Mouse (Mus musculus): ENCODE results near the gene Atxn1. TPM values are rescaled to one million over a fixed set of nuclear protein-coding genes. Genes with fewer than 3 reads are reported as not detected.

Gene Atxn1
- total RNA-seq, 2 experiments from 2014 or later: 117 to 121 TPM

GRCm38 (mm10) chr13:45866615-45867245 lies 98.1 kb downstream of the Atxn1 start:
- no peak for DNase-seq (ENCODE audit: low spot score in 2 of 2)

DNA sequence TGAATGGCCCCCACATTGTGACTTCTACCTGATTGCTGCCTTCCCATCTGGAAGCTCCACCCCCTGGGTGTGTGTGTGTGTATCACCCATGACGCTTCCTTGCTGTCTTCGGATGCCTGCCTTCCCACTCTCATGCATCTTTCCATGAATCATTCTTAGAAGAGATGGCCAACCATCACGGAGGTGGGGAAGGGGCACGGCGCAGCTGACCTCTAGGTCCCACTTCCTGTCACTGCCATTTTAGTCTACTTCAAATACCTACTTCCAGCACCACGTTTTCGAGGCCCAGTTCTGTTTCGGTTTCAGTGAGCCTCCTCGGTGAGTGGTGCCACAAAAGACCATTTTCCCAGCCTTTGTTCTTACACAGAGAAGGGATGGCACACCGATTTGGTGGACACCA lies 99.2 kb downstream of the Atxn1 start:
- no peak for DNase-seq (ENCODE audit: low spot score in 2 of 2)

DNA sequence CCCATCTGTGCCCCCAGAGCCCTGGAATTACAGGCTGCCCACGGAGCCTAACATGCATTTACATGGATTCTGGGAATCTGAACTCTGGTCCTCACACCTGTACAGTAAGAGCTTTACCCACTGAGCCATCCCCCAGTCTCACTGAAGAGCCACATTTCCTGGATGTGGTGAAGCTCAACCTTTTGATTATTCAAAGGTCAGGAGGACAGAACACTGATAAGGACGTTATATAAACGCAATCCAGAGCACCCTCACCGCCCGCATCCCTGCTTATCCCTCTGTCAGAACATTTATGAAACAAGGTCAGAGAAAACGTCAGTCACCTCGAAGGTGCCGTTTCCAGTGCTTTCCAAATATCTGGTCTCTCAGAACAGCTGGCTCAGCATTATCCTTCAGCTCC lies 101.0 kb downstream of the Atxn1 start:
- no peak for DNase-seq (ENCODE audit: low spot score in 2 of 2)

DNA sequence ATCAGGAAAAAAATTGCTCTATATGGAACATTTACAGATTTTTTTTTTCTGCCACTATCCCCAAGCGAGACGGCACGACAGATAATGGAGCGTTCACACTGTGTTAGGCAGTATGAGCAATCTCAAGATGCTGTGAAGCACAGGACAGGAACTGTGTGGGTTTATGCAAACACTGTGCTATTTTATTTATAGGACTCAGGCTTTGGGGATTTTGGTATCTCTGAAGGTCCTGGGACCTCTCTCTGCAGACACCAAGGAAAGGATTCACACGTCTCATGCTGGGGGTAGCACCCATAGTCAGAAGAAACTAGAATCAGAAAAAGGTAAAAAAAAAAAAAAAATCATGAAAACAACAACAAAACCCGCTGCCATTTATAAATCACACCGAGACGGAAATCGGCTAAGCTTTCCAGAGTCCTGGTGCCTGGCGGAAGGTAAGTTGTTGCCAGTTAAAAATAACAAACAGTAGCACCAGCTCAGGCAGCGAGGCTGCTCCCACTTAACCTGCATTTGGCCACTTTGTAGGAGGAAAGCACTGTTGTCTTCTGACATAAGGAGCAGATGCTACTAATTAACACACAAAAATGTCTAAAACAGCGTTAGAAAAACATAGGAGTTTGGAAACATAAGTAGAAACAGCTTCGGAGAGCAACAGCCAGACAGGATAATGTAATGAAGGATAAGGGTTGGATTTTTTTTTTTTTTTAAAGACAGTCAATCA lies 102.8 kb downstream of the Atxn1 start:
- no peak for DNase-seq (ENCODE audit: low spot score in 2 of 2)

DNA sequence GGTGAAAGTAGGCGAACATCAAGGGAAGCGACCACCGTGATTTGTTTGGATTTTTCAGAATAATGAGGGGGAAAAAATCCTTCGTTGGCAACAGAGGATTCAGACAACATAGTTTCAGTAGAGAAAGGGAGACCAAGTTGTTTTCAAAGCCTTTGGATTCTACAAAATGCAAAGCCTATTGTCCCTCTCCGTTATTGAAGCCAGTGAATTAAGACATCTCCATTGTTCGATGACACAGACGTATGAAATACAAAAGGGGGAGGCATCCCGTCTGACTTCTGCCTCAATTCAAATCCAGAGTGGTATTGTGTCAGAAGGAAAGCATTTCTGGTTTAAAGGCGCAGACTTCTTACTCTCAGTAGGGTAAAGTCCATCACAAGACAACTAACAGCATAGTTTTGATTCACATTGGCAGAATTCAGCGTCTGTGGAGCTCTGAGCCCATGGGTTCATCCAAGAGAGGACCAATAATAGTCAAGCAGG lies 103.7 kb downstream of the Atxn1 start:
- no peak for DNase-seq (ENCODE audit: low spot score in 2 of 2)

DNA sequence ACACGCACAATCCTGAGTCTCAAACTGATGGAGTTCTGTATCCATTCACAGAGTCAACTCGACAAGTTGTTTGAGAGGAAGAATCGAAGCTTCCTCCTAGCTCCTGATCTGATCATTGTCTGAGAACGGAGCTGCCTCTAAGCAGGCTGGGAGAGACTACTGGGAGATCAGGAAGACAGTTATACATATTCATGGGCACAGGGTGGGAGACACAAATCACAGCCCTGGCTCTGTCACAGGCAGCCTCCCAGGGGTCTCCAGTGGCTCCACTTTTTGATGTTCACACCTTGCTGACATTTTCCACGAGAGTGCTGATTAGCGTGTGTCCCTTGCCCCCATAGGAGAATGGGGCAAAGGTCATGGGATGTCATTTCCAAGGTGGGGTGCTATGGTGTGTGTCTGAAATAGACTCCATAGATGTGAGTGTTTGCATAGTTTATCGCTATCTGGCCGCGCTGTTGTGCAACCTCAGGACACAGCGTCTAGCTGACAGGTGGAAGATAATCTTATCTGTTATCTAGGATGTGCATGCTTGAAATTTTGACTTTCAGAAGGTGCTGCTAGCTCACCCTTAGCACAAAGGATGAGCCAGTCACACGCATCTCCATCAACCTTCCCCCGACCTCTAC lies 105.6 kb downstream of the Atxn1 start:
- DNase-seq (ENCODE audit: low spot score in 2 of 2): no peak

- DNase-seq (ENCODE audit: low spot score in 2 of 2): no peak
These were observed 107.4 kb downstream of the Atxn1 start for GRCm38 (mm10) chr13:45857416-45857815.

GRCm38 (mm10) chr13:45854531-45854930 lies 110.3 kb downstream of the Atxn1 start:
- DNase-seq (ENCODE audit: low spot score in 2 of 2): no peak

DNA sequence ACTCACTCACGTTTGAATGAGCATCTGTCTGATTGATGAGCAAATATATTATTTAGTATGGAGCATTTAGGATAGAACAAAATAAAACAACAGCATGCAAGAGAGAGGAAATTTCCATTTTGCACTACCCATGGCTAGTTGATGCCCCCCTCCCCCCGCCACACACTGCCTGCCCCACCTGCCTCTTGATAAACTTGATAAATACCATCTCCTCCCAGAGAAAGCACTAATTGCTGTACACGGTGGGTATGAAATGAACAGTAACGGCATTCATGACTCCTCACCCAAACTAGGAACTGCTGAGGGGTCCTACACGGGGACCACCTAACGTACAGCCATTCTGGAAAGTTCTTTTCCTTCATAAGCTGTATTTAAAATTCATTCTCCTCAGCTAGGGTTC lies 111.1 kb downstream of the Atxn1 start:
- no peak for DNase-seq (ENCODE audit: low spot score in 2 of 2)

DNA sequence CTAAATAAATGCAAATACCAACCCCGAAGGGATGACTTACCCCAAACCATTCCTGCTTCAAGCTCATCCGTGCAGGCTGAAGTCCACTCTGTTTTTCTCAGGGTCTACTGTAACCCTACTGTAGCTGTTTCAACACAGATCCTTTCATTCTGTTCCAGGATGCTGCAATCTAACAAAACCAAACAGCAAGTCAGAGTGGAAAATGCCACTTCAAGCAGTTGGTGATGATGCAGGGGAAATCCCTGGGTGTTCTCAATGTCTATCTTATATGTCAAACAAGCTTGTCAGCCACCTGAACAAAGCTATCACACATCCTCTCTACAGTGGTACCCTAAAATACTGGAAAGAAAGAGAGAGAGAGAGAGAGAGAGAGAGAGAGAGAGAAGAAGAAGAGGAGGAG lies 112.5 kb downstream of the Atxn1 start:
- DNase-seq (ENCODE audit: low spot score in 2 of 2): no peak

DNA sequence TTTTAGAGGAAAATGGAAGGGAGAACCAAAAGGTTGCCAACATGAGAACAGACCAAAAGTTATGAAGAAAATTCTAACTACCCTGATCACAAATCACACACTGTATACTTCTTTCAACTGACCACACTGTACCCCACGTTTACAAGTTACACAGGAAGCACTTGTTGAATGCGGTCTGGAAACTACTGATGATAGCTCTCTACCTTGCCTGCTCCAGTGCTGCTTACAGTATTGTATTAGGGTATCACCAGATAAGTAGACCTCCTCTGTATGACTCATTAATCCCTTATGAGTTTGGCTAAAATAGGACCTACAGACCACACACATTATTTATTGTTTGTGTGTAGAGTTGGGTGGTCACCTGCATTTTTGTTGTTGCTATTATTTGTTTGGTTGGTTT lies 113.1 kb downstream of the Atxn1 start:
- no peak for DNase-seq (ENCODE audit: low spot score in 2 of 2)

DNA sequence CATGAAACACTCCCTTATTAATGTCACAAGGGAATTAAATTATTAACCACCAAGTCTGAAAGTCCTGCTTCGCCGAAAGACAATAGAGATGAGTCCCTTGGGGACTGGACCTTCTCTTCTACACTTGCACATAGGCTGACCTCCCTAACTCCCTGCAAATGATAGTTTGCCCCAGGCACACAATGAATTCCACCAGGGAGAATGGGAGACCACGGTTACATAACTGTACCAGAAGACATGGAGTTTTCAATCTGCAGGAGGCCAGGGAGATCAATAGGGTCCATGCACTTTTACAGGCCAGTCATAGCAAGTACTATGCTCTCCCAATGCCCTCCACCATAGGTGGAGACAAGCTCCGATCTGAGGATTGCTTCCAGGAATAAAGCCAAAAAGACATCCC lies 113.7 kb downstream of the Atxn1 start:
- DNase-seq (ENCODE audit: low spot score in 2 of 2): no peak

GRCm38 (mm10) chr13:45850181-45850974 lies 114.4 kb downstream of the Atxn1 start:
- peak in 1 of 2 experiments; percentile 46 for DNase-seq (ENCODE audit: low spot score in 2 of 2)

DNA sequence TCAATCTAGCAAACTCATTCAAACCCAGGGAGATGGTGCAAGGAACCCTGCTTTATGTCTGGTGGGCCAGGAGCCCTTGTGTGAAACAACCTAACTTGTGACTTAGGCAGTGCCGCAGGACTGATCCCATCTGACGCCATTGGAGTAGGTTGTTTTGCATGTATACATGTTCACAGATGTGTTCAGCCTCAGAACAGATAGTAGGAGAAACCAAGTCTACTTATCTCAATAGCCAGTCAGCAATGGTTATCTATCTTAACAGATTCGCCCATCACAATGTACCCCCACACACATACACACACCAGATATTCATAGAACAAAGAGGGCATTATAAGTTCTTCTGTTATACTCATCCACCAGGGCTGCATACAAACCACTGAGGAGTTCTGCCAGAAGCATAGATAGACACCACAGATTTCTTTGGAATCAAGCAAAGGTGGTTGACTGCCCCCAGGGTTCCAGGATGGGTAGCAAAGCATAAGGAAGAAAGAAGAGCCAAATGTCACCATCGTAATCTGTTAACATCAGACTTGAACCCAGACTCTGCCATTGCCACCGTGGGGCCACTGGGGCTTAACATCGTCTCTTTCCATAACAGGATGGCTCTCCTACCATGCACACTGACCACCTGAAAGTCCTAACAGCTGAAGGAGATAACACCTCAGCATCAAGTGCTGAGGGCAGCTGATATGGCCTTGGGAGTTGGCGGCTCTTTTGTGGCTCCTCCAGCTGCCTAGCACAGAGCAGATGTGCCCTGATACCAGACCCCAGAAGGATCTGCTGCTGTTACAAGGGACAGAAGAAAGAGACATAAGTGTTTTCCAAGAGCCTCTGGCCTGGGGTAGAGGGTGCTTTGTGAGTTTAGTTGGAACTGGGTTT lies 115.4 kb downstream of the Atxn1 start:
- no peak for DNase-seq (ENCODE audit: low spot score in 2 of 2)

- no peak for DNase-seq (ENCODE audit: low spot score in 2 of 2)
These were observed 122.2 kb downstream of the Atxn1 start for GRCm38 (mm10) chr13:45842511-45843055.

- DNase-seq (ENCODE audit: low spot score in 2 of 2): no peak
These were observed 124.9 kb downstream of the Atxn1 start for GRCm38 (mm10) chr13:45839901-45840300.

- DNase-seq (ENCODE audit: low spot score in 2 of 2): no peak
These were observed 127.1 kb downstream of the Atxn1 start for GRCm38 (mm10) chr13:45837609-45838220.

DNA sequence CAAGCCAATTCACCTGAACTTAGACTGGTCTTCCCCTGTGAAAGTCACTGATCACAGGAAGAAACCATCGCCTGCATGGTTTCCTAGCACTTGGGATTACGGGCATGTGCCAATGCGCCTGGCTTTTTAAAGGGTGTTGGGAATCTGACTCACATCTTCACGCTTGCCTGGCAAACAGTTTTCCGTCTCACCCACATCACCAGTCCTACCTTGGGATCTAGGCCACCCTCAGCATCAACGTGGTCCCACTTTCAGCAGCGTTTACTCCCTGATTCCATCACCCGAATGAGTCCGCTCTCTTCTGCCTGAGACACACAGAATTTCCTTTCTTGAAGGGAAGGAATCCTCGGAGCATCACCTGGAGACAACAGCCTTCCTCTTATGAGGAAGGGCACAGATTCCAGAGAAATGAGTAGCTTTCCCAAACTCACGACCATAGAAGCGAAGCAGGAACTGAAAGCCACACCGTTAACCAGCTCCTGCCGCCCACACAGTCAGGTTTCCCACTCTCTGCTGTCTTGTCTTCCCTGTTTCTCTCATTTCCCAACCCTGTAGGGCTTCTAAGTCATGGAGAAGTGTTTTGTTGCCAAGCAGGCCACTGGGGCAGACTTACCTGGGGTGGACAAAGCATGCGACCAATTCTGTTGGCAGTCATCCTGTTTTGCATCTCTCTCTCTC lies 128.3 kb downstream of the Atxn1 start:
- DNase-seq (ENCODE audit: low spot score in 2 of 2): no peak

- no peak for DNase-seq (ENCODE audit: low spot score in 2 of 2)
These were observed 130.5 kb downstream of the Atxn1 start for GRCm38 (mm10) chr13:45834300-45834699.

Data from layer of hippocampus, adult 18-20 months (tissue).